Mouse (Mus musculus) forebrain, embryonic 10.5 days (tissue): ENCODE data around the gene Gabbr2. TPM values are rescaled to one million over a fixed set of nuclear protein-coding genes. Genes with fewer than 3 reads are reported as not detected.
A peak's percentile ranks its signal among the peaks of the same experiment; 100 is the strongest.

Source experiments
- DNase-seq: peaks from one replicate; pipeline ENCODE4 v3.0.0-alpha.2; 2017; ENCODE audit warnings: low spot score; ENCODE audit errors: extremely low spot score
- H3K27ac ChIP-seq: fragments of 300-500 bp; sonication (generic); 2 replicates; pipeline ENCODE4 v1.5.1; 2016; ENCODE audit warnings: mild to moderate bottlenecking
- H3K27me3 ChIP-seq: fragments of 300-500 bp; sonication (generic); 2 replicates; pipeline ENCODE4 v1.6.1; 2016; ENCODE audit warnings: mild to moderate bottlenecking; ENCODE audit not compliant: poor library complexity, severe bottlenecking
- H3K36me3 ChIP-seq: fragments of 300-500 bp; sonication (generic); replicated peaks from 2 replicates; pipeline ENCODE4 v1.6.1; 2016; ENCODE audit warnings: mild to moderate bottlenecking, moderate library complexity
- H3K4me1 ChIP-seq: fragments of 300-500 bp; sonication (generic); 2 replicates; pipeline ENCODE4 v1.6.1; 2016
- H3K4me3 ChIP-seq: fragments of 300-500 bp; sonication (generic); 2 replicates; pipeline ENCODE4 v1.5.1; 2016; ENCODE audit warnings: mild to moderate bottlenecking, moderate library complexity
- H3K9me3 ChIP-seq: fragments of 300-500 bp; sonication (generic); 2 replicates; pipeline ENCODE4 v1.6.1; 2016; ENCODE audit warnings: mild to moderate bottlenecking, moderate library complexity
- WGBS: fragments of 180-500 bp; shearing (Covaris S2); methylation state at CpG from one replicate; pipeline ENCODE4 v1.1.7; 2016; 5-methylcytosine and 5-hydroxymethylcytosine counted together
- polyA plus RNA-seq: library from polyadenylated mRNA; unstranded; fragments of >200 nt; fragmentation: Nextera tagmentation; extraction: Ambion mirVana; gene quantifications from 2 replicates; pipeline ENCODE4 v1.2.1, GENCODE M21; 2016

The Gabbr2 gene
- polyA plus RNA-seq, 1 experiment from 2014 or later: 0.06 TPM

- Histone ChIP-seq H3K36me3 (no peaks in the 10 kb centered on the region), H3K27me3 (no peaks in the 10 kb centered on the region), H3K9me3 (no peaks in the 10 kb centered on the region), H3K4me1 (peaks cover 6% of the 10 kb centered on the region), H3K27ac (no peak overlapping the region), H3K4me3 (no peak overlapping the region)
- DNase-seq: no peak
- 41% methylated on average over 6 of the region's 6 CpGs for WGBS
Measured at GRCm38 (mm10) chr4:46754407-46755194, 237.1 kb downstream of the Gabbr2 start.

- H3K36me3 ChIP-seq: no peaks in the 10 kb centered on the region
- WGBS: 79% methylated on average over 4 of the region's 4 CpGs
- no peaks in the 10 kb centered on the region for H3K9me3 ChIP-seq
- no peak overlapping the region for H3K4me3 ChIP-seq
- peaks cover 9% of the 10 kb centered on the region for H3K4me1 ChIP-seq
- H3K27ac ChIP-seq: no peak overlapping the region
- DNase-seq: no peak
- H3K27me3 ChIP-seq: peaks cover 4% of the 10 kb centered on the region; the same call in 1 of the 2 replicates
Measured at GRCm38 (mm10) chr4:46752306-46752705, 239.4 kb downstream of the Gabbr2 start.

DNA sequence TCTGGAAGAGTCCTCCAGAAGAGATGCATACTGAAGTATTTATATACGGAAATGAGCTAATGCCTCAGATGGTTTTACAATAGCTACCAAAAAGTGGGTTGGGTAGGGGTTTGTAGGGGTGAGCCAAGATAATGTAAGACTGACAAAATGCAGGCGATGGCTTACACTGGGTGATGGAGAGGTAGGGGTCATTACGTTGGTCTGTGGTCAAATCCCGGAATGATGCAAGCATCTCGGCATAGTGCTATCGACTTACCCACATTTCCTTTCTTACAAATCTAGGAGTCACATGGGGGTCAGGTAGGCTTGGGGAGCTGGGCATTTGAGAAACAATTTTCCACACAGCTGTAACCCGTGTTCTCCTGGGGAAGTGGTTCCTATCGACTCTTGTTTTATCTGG, 242.7 kb downstream of the Gabbr2 start:
- 89% methylated on average over 8 of the region's 8 CpGs for WGBS

DNA sequence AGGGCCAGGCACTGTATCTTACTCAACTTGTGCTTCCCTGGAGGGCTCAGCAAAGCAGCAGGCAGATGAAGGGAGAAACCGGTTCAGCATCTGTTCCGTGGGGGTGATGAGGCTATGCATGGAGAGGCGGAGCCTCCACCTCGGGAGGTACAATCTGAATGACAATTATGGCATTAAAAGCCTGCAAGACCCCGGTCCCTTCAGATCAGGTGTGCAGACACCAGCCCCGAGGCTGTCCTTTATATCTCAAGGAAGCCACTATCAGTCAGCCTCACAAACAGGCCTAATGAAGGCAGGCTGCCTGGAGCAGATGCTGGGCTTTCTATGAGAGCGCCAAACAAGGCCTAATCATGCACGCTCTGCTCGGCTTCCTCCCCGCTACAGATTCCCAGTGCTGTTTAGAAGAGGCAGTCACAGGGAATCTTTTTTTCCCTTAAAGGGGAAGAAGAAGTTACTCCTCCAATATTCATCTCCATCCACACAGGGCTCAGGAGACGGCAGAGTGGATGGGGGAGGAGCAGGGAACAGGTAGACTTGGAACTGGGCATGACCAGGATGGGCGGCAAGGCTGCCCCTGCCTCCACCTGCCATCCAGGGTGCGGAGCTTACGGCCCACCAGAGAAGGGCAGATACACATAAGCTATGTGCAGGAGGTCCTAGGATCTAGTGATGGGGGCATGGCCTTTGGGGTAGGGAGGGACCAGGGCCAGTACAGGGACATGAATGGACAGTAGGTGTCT, 244.5 kb downstream of the Gabbr2 start:
- Histone ChIP-seq H3K4me3 (no peak overlapping the region), H3K9me3 (no peaks in the 10 kb centered on the region), H3K36me3 (no peaks in the 10 kb centered on the region), H3K4me1 (peaks cover 17% of the 10 kb centered on the region), H3K27ac (0 out of 2 replicates have a peak overlapping the region, but pooled peaks have one; percentile 26), H3K27me3 (peaks cover 6% of the 10 kb centered on the region; the same call in 1 of the 2 replicates)
- WGBS: 32% methylated on average over 14 of the region's 14 CpGs
- DNase-seq: no peak

More for the DNA sequence above, 242.7 kb downstream of the Gabbr2 start:
- Histone ChIP-seq H3K4me1 (peaks cover 12% of the 10 kb centered on the region), H3K4me3 (no peak overlapping the region), H3K27me3 (peaks cover 6% of the 10 kb centered on the region; the same call in 1 of the 2 replicates), H3K27ac (no peak overlapping the region), H3K9me3 (no peaks in the 10 kb centered on the region), H3K36me3 (no peaks in the 10 kb centered on the region)
- DNase-seq: no peak

- no peak for DNase-seq
- Histone ChIP-seq H3K27me3 (peaks cover 6% of the 10 kb centered on the region; the same call in 1 of the 2 replicates), H3K9me3 (no peaks in the 10 kb centered on the region), H3K27ac (no peak overlapping the region), H3K36me3 (no peaks in the 10 kb centered on the region), H3K4me3 (no peak overlapping the region), H3K4me1 (peaks cover 20% of the 10 kb centered on the region)
- 94% methylated on average over 8 of the region's 8 CpGs for WGBS
Measured at GRCm38 (mm10) chr4:46745536-46745935, 246.1 kb downstream of the Gabbr2 start.

DNA sequence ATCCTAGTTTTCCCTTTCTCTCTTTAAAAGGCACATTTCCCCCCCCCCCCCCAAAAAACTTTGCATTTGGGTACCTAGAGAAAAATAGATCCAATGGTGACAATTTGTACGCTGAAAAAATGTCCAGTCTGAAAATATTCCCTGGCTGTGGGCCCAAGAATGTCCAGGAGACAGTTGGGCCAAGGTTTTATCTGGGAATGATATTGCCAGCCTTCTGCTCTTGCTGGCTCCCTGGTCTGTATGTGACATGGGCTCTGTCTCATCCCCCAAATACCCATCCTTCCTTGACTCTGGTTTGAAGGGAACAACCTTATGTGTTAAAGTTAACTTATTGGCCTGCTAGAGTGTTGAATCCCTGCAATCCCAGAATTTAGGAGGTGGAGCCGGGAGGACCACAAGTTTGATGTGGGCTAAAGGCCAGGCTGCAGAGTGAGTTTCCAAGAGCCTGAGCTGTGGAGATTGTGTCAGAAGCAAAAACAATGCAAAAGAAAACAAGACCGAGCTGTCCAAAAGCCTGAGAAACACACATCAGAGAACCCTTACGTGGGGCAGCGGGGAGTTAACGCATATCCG, 247.0 kb downstream of the Gabbr2 start:
- Histone ChIP-seq H3K36me3 (no peaks in the 10 kb centered on the region), H3K9me3 (no peaks in the 10 kb centered on the region), H3K27me3 (peaks cover 6% of the 10 kb centered on the region; the same call in 1 of the 2 replicates), H3K27ac (no peak overlapping the region), H3K4me3 (no peak overlapping the region), H3K4me1 (peaks cover 20% of the 10 kb centered on the region)
- WGBS: 88% methylated on average over 7 of the region's 7 CpGs
- no peak for DNase-seq

DNA sequence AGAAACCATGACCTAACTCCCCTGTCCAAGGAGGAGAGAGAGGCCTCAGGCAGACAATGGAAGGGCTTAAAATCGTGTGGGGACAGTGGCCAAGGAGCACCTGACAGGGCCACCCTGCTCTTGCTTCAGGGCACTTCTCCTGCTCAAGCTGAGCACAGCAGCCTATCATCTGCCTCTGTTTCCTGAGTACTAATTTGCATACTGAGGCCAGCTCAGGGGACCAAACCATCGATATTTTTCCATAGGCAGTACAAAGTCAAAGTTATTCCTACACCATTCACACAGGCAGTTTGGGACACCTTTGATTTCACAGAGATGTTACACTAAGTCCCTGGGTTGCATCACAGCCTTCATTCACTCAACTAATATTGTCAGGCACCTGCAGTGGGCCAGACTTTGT, 249.1 kb downstream of the Gabbr2 start:
- H3K36me3 ChIP-seq: no peaks in the 10 kb centered on the region
- no peaks in the 10 kb centered on the region for H3K9me3 ChIP-seq
- DNase-seq: no peak
- H3K27me3 ChIP-seq: peaks cover 5% of the 10 kb centered on the region; the same call in 1 of the 2 replicates
- no peak overlapping the region for H3K4me3 ChIP-seq
- H3K27ac ChIP-seq: 0 out of 2 replicates have a peak overlapping the region, but pooled peaks have one; percentile 44
- peaks cover 20% of the 10 kb centered on the region for H3K4me1 ChIP-seq
- WGBS: 39% methylated on average over 2 of the region's 2 CpGs

DNA sequence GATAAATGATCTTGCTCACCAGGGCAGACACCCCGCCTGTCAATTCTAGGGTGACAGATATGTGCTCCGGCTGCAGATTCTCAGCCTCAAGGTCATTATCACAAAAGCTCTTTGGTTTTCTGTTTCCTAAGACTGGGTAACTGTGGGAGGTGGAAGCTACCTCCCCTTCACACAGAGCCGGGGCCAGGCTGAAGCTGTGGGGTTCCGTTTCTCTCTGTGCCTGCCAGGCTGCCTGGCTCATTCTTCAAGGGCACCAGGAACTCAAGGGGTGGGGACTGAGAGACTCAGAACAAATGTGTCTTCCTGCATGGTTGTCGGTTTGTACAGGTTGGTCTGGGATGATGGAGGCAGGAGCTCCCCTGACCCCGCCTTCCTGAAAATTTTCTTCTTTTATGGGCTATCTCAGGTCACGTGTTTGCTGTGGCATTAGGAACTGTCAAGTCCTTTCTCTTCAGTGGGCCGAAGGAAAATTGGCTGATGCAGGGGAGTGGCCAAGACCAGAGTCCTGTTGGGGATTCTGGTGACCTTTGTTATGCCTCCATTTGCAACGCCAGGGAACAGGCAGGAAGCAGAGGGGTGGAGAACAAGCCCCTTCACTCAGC, 254.7 kb downstream of the Gabbr2 start:
- Histone ChIP-seq H3K27me3 (no peaks in the 10 kb centered on the region), H3K36me3 (no peaks in the 10 kb centered on the region), H3K4me1 (peaks cover 13% of the 10 kb centered on the region), H3K4me3 (no peak overlapping the region), H3K27ac (no peak overlapping the region), H3K9me3 (no peaks in the 10 kb centered on the region)
- no peak for DNase-seq
- 61% methylated on average over 9 of the region's 9 CpGs for WGBS

GRCm38 (mm10) chr4:46734906-46735305, 256.8 kb downstream of the Gabbr2 start:
- no peak overlapping the region for H3K27ac ChIP-seq
- DNase-seq: no peak
- no peaks in the 10 kb centered on the region for H3K9me3 ChIP-seq
- no peak overlapping the region for H3K4me3 ChIP-seq
- no peaks in the 10 kb centered on the region for H3K36me3 ChIP-seq
- 75% methylated on average over 5 of the region's 5 CpGs for WGBS
- H3K4me1 ChIP-seq: peaks cover 23% of the 10 kb centered on the region
- H3K27me3 ChIP-seq: no peaks in the 10 kb centered on the region

DNA sequence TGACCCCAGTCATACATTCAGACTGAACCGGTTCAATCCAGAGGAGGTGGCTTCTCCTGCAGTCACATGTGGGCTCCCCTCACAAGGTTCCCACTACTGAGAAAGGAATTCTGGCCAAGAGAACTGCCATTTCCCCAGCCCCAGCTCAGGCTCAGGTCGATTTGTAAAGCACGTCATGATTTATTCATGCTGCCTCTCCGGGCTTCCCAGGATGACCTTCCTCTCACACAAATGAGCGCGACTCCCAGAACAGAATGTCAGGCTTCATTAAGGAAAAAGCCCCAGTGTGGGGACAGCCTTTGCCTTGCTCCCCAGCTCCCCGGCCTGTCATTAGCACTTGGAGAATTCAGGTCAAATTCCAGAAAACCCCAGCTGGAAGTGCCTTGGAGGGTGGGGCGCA, 260.1 kb downstream of the Gabbr2 start:
- H3K27me3 ChIP-seq: no peaks in the 10 kb centered on the region
- DNase-seq: no peak
- no peaks in the 10 kb centered on the region for H3K9me3 ChIP-seq
- H3K4me1 ChIP-seq: peaks cover 36% of the 10 kb centered on the region
- 27% methylated on average over 8 of the region's 8 CpGs for WGBS
- peak overlapping the region; percentile 64 for H3K27ac ChIP-seq
- no peak overlapping the region for H3K4me3 ChIP-seq
- no peaks in the 10 kb centered on the region for H3K36me3 ChIP-seq

- Histone ChIP-seq H3K36me3 (no peaks in the 10 kb centered on the region), H3K4me3 (no peak overlapping the region), H3K27ac (peak overlapping the region; percentile 13; the same call in 1 of the 2 replicates), H3K4me1 (peaks cover 39% of the 10 kb centered on the region), H3K27me3 (no peaks in the 10 kb centered on the region), H3K9me3 (no peaks in the 10 kb centered on the region)
- WGBS: 54% methylated on average over 9 of the region's 9 CpGs
- no peak for DNase-seq
Measured at GRCm38 (mm10) chr4:46729306-46730042, 262.2 kb downstream of the Gabbr2 start.

DNA sequence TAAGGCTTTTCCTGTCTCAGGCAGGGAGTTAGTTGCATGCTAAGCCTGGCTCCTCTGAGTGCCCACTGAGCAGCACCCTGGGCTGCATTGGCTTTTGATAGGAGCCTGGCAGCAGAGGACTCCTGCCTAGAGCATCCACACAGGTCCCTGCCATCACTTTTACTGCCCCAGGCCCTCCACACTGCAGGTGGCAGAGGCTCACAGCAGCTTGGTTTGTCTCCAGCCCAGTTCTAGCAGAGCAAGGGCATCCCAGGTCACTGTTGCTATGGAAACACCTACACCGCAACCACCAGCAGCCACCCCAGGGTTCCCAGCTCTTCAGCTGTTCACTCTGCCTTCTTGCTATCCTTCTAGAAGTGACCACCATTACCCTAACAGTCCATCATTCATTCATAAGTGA, 263.4 kb downstream of the Gabbr2 start:
- 0 out of 2 replicates have a peak overlapping the region, but pooled peaks have one; percentile 40 for H3K27ac ChIP-seq
- H3K27me3 ChIP-seq: no peaks in the 10 kb centered on the region
- peaks cover 39% of the 10 kb centered on the region for H3K4me1 ChIP-seq
- no peaks in the 10 kb centered on the region for H3K9me3 ChIP-seq
- 24% methylated on average over 1 of the region's 1 CpGs for WGBS
- no peak overlapping the region for H3K4me3 ChIP-seq
- DNase-seq: peak; percentile 32
- no peaks in the 10 kb centered on the region for H3K36me3 ChIP-seq
